Mouse (Mus musculus) left cerebral cortex, postnatal 14 days (tissue): ENCODE data around the gene Zfyve21. TPM values are rescaled to one million over a fixed set of nuclear protein-coding genes. Genes with fewer than 3 reads are reported as not detected.

Experiments
- DNase-seq, 2 experiments: peaks; one replicate each; pipeline ENCODE4 v3.0.0; 2021 to 2022; ENCODE audit warnings: low spot score in 2 of 2, mixed read lengths in 1 of 2
- intact Hi-C: fragments of 180-260 bp; cut with DNase I; formaldehyde crosslinking; loops from one replicate; pipeline ENCODE4 v1.15.1; 2025
- long read RNA-seq, 2 experiments: library from polyadenylated mRNA; stranded (forward); transcript quantifications; one replicate each; pipeline ENCODE4 v2.0.0; 2021
- total RNA-seq, 2 experiments: library from RNA; stranded (reverse); gene quantifications; 2 replicates each; pipeline ENCODE4 v1.2.3; 2021

Zfyve21 gene
- 10 to 100 TPM; 19.8 TPM for total RNA-seq
- long read RNA-seq, experiment 1, transcript Zfyve21-207 (8 exons, 794 nt), result minor isoform, 10 of 43 reads
- long read RNA-seq, experiment 1, transcript Zfyve21-201 (7 exons, 1,308 nt), result major isoform, 26 of 43 reads
- long read RNA-seq, experiment 1, partial matches to known transcripts, result 0 of 43 reads
- long read RNA-seq, experiment 1, other reads (novel, unspliced or antisense), result 4 of 43 reads
- long read RNA-seq, experiment 2, transcript Zfyve21-207 (8 exons, 794 nt), result minor isoform, 7 of 39 reads
- long read RNA-seq, experiment 2, transcript Zfyve21-201 (7 exons, 1,308 nt), result major isoform, 19 of 39 reads
- long read RNA-seq, experiment 2, partial matches to known transcripts, result 1 of 39 reads
- long read RNA-seq, experiment 2, other reads (novel, unspliced or antisense), result 8 of 39 reads

DNA sequence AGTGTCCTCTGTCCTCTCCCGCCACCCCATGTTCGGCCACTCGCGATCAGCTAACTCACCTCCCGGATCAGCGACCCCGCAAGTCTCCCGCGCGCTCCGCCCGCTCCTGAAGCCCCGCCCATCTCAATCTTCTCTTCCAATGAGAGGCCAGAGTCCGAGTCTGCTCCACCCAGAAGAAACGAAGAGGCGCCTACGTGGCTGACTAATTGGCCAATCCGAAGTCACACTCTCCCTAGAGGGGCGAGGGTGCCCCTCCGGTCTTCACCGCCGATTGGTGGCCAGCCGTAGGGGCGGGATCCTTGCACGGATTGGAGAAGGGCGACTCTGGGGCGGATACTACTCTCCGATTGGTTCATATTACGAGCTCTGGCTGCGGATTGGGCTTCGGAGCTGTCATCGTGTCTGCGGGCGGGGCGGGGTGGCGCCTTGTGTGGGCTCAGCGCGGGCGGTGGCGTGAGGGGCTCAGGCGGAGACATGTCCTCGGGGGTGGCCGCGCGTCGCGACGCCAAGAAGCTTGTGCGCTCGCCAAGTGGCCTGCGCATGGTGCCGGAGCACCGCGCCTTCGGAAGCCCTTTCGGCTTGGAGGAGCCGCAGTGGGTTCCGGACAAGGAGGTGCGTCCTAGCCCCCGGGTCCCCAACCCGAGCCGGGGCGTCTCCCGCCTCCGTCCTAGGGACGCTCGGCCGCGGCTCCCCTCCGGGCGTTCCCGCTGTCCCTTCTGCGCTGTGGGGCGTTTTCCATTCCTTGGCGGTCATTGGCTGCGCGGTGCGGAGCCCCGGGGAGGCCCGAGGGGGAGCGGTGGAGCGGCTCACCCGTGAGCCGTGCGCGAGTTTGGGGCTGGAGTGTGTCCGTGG is at the start of gene Zfyve21, which contains the start of gene Xrcc3:
Gene Zfyve21 (plus strand): TSS at position 405 of the 852 bp plus-strand sequence.
Gene Xrcc3 (minus strand): TSS at position 108 of the 852 bp plus-strand sequence.
- peak; percentile 98 to 99 for DNase-seq
- intact Hi-C loops, result no loop called here

- intact Hi-C loops, result no loop called here
Observed at GRCm38 (mm10) chr12:111766313-111767236, 47.4 kb upstream of the Zfyve21 start.

GRCm38 (mm10) chr12:111768322-111768928 is 45.5 kb upstream of the Zfyve21 start:
- intact Hi-C loops, result no loop called here
- no peak for DNase-seq

More at GRCm38 (mm10) chr12:111766313-111767236, 47.4 kb upstream of the Zfyve21 start:
- no peak for DNase-seq

- intact Hi-C loops, result no loop called here
- peak; percentile 36 to 81 for DNase-seq
Observed at GRCm38 (mm10) chr12:111769306-111769705, 44.7 kb upstream of the Zfyve21 start.

DNA sequence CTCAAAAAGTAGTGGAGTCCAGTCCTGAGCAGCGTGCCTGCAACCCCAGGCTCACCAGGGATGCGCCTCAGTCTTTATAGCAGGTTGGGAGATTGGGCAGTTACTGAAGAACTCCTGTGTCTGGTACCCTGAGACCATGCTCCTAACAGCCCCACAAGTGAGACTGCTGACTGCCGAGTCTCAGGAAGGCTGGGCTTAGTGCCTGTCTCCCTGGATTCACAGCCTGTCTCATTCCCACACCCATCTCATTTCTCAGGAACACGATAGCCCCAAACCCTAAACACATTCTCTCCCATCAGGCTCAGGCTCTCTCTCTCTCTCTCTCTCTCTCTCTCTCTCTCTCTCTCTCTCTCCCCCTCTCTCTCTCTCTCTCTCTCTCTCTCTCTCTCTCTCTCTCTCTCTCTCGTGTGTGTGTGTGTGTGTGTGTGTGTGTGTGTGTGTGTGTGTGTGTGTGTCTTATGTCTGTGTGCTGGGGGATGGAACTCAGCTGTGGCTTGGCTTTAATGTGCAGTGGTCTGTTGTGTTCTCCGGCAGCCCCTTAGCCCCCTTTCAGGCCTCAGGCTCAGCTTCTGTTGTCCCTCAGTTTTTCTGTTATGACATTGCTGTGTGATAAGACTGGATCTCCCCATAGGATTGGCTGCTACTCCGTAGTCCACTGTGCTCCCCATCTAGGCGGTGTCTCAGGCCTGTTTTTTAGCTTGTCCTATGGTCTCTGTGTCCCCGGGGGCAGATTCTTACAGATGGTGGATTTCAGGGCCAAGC is 44.0 kb upstream of the Zfyve21 start:
- DNase-seq, result no peak
- intact Hi-C loops, result no loop called here

- intact Hi-C loops, result no loop called here
Observed at GRCm38 (mm10) chr12:111770651-111771050, 43.3 kb upstream of the Zfyve21 start.

DNA sequence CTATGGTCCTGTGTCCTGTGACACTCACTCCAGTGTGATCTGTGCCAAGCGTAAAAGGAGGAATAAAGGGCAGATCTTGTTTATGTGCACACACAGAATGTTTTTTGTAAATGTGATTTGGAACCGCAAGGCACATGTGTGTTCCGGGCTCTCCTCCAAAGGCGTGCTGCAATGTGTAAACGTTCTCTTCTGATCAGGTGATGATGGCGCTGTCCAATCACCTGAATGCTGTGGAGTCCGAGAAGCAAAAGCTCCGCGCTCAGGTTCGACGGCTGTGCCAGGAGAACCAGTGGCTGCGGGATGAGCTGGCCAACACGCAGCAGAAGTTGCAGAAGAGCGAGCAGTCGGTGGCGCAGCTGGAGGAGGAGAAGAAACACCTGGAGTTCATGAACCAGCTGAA is 39.8 kb upstream of the Zfyve21 start:
- intact Hi-C loops, result no loop called here
- DNase-seq, result no peak

More at GRCm38 (mm10) chr12:111770651-111771050, 43.3 kb upstream of the Zfyve21 start:
- no peak for DNase-seq

DNA sequence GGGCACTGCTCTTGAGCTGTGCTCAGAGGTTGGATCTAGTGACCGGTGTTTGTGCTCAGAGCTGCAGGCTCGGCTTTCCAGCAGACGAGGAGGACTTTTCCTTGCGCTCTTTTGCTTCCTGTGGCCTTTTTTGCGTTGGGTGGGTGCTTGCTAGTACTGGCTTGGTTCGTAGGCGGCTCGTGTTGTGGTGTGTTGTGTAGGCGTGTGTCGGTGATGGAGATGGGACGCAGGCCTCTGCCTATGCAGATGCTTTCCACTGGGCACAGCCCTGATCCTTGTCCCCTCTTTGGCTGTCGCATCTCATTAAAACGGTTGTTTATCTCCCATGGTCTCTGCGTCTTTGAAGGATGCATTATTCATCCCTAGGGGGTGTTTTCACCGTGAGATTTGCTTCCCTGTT is 39.1 kb upstream of the Zfyve21 start:
- no peak for DNase-seq
- intact Hi-C loops, result no loop called here

DNA sequence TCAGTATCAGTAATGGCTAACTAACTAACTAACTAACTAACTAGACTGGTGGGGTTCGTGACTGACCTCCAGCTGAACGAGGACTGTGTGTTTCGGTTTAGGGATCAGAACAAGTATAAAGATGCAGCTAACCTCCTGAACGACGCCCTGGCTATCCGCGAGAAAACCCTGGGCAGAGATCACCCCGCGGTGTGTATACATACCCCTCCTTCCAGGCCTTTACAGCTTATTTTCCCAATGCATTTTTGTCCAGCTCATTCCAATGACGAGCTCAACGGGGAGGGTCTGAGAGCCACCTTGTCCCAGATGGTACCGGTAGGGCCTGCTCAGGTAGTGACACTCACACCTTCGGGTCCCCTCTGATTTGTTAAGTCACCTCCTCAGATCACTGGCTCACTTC is 36.1 kb upstream of the Zfyve21 start:
- DNase-seq, result no peak
- intact Hi-C loops, result no loop called here

DNA sequence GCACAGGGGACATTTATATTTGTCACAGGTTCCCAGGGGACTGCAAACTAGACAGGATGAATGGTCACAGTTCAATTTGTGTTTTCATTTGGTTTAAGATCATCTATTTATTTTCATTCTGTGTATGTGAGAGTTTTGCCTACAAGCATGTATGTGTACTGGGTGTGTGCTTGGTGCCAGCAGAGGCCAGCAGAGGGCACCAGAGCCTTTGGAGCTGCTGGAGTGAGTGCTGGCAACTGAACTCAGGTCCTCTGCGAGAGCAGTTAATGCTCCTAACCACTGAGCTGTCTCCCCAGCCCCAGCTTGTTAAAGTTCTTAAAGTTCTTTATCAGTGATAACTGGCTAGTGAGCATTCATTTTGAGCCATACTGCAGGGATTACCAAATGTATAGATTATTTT is 34.4 kb upstream of the Zfyve21 start:
- no peak for DNase-seq
- intact Hi-C loops, result no loop called here

DNA sequence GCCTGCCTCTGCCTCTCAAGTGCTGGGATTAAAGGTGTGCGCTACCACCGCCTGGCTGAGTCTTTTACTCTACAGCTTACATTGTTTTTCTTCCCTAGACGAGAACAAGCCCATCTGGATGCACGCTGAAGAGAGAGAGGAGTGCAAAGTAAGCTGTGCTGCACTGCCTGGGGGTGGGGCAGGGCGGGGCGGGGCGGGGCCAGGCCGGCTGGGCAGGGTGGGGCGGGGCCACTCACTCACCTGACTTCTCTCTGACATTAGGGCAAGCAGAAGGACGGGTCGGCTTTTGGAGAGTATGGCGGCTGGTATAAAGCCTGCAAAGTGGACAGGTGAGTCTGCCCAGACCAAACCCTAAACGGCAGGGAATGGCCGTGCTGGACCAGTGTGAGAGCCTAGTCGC is 28.8 kb upstream of the Zfyve21 start:
- no peak for DNase-seq
- intact Hi-C loops, result no loop called here

GRCm38 (mm10) chr12:111787015-111787414 is 27.0 kb upstream of the Zfyve21 start:
- intact Hi-C loops, result no loop called here

GRCm38 (mm10) chr12:111790090-111790489 is 23.9 kb upstream of the Zfyve21 start:
- intact Hi-C loops, result no loop called here
- no peak for DNase-seq

More at GRCm38 (mm10) chr12:111787015-111787414, 27.0 kb upstream of the Zfyve21 start:
- no peak for DNase-seq

DNA sequence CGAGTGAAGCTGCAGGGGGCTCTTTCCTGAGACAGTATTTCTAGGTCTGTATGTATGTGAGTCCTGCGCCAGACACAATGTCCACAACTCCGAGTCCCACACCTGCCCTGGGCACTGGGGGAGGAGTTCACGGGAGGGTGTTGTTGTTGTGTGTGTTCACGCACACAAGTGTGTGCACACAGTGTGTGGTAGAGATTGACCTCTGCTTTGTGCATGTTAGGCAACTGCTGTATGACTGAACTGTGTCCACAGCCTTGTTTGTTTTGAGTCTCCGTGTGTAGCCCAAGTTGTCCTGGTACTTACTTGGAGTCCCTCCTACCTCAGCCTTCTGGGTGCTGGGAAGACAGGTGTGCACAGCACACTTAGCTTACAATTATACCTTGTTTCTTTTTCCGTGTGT is 23.3 kb upstream of the Zfyve21 start:
- no peak for DNase-seq
- intact Hi-C loops, result no loop called here

DNA sequence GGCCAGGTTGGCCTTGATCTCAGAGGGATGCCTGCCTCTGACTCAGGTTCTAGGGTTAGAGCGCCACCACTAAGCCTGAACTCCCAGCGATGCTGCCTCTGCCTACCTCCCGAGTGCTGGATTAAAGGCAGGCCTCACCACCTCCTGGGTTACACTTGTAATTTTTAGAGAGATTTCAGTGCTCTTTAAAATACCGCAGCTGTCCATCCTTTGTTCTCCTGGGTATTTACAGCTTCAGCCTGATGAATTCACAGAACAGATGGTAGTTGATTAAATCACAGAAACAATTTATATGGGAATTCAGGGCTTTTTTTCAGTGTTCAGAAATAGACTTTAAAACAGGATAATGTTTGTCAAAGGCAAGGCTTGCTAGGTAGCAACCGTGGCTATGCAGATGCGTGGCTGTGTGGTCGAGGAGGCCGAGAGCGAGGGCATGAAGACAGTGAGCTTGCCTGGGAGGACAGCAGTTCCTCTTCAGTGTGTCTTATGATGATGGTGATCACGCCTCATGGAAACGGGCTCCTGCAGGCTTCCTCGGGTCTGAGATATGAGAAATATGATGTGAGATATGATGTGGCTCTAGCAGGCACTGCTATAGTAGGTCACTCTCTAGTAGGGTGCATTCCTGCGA is 22.4 kb upstream of the Zfyve21 start:
- intact Hi-C loops, result no loop called here
- peak in 1 of 2 experiments; percentile 47 for DNase-seq

GRCm38 (mm10) chr12:111794102-111794501 is 19.9 kb upstream of the Zfyve21 start:
- intact Hi-C loops, result no loop called here
- no peak for DNase-seq

- no peak for DNase-seq
- intact Hi-C loops, result no loop called here
Observed at GRCm38 (mm10) chr12:111794526-111795179, 19.3 kb upstream of the Zfyve21 start.
